Mouse (Mus musculus) kidney, adult 18-20 months (tissue): ENCODE results near the gene Atraid.
"Not testable (repeated sequence)": the region's sequence is repeated elsewhere in the genome, so short reads cannot be mapped to it uniquely, and the experiment has no call there.

Source experiments
- DNase-seq: peaks from one replicate; pipeline ENCODE4 v3.0.0; 2021

The Atraid gene

GRCm38 (mm10) chr5:31047848-31048762, at the start of gene Atraid:
Atraid (plus strand) TSS chr5:31048312.
- DNase-seq, result peak; percentile 100

- no peak for DNase-seq
Measured at GRCm38 (mm10) chr5:30999324-30999723, 48.8 kb upstream of the Atraid start.

- no peak for DNase-seq
Measured at GRCm38 (mm10) chr5:31000122-31000521, 48.0 kb upstream of the Atraid start.

- no peak for DNase-seq
Measured at GRCm38 (mm10) chr5:31000993-31001392, 47.1 kb upstream of the Atraid start.

GRCm38 (mm10) chr5:31001560-31001959, 46.6 kb upstream of the Atraid start:
- DNase-seq, result no peak

- DNase-seq, result peak; percentile 91
Measured at GRCm38 (mm10) chr5:31004184-31004583, 43.9 kb upstream of the Atraid start.

- no peak for DNase-seq
Measured at GRCm38 (mm10) chr5:31012737-31013136, 35.4 kb upstream of the Atraid start.

- DNase-seq, result no peak
Measured at GRCm38 (mm10) chr5:31015913-31016312, 32.2 kb upstream of the Atraid start.

- not testable (repeated sequence) for DNase-seq
Measured at GRCm38 (mm10) chr5:31021790-31022189, 26.3 kb upstream of the Atraid start.

- no peak for DNase-seq
Measured at GRCm38 (mm10) chr5:31022690-31023089, 25.4 kb upstream of the Atraid start.

GRCm38 (mm10) chr5:31023254-31023653, 24.9 kb upstream of the Atraid start:
- no peak for DNase-seq

GRCm38 (mm10) chr5:31024641-31025040, 23.5 kb upstream of the Atraid start:
- DNase-seq, result no peak

GRCm38 (mm10) chr5:31030926-31031325, 17.2 kb upstream of the Atraid start:
- DNase-seq, result no peak

GRCm38 (mm10) chr5:31031508-31031907, 16.6 kb upstream of the Atraid start:
- no peak for DNase-seq

GRCm38 (mm10) chr5:31034669-31035068, 13.4 kb upstream of the Atraid start:
- DNase-seq, result no peak

- DNase-seq, result not testable (repeated sequence)
Measured at GRCm38 (mm10) chr5:31036556-31036955, 11.6 kb upstream of the Atraid start.

- DNase-seq, result peak; percentile 31
Measured at GRCm38 (mm10) chr5:31038171-31038845, 9.8 kb upstream of the Atraid start.

- DNase-seq, result no peak
Measured at GRCm38 (mm10) chr5:31046416-31046815, 1.7 kb upstream of the Atraid start.

- no peak for DNase-seq
Measured at GRCm38 (mm10) chr5:31047074-31047473, 1.0 kb upstream of the Atraid start.

GRCm38 (mm10) chr5:31048763-31049641, 890 bp downstream of the Atraid start, which contains the start of gene Slc5a6:
Slc5a6 (minus strand) TSS chr5:31048924.
- peak; percentile 44 for DNase-seq

GRCm38 (mm10) chr5:31050427-31050826, 2.3 kb downstream of the Atraid start:
- no peak for DNase-seq

GRCm38 (mm10) chr5:31053728-31054127, 5.6 kb downstream of the Atraid start:
- not testable (repeated sequence) for DNase-seq
